Mouse (Mus musculus) embryonic fibroblast, embryonic 13.5 days (primary cell): ENCODE results near the gene Sgpp1. TPM values are rescaled to one million over a fixed set of nuclear protein-coding genes. Genes with fewer than 3 reads are reported as not detected.
A peak's percentile ranks its signal among the peaks of the same experiment; 100 is the strongest.
"Not testable (repeated sequence)": the region's sequence is repeated elsewhere in the genome, so short reads cannot be mapped to it uniquely, and the experiment has no call there.

Experiments used
- H3K27ac ChIP-seq: 2 replicates; pipeline ENCODE4 v1.5.1; 2012; ENCODE audit warnings: low read length, control low read depth, inconsistent platforms; ENCODE audit not compliant: insufficient read depth
- H3K4me1 ChIP-seq: 2 replicates; pipeline ENCODE4 v1.6.1; 2011; ENCODE audit warnings: low read length; ENCODE audit not compliant: control insufficient read depth, insufficient read depth
- H3K4me3 ChIP-seq: 2 replicates; pipeline ENCODE4 v1.5.1; 2011; ENCODE audit warnings: mild to moderate bottlenecking, control low read depth, low read length; ENCODE audit not compliant: insufficient read depth
- CTCF ChIP-seq: IDR thresholded peaks from 2 replicates; pipeline ENCODE4 v1.5.1; 2011; ENCODE audit warnings: mild to moderate bottlenecking, control low read depth, low read length, moderate library complexity, borderline replicate concordance; ENCODE audit not compliant: insufficient read depth
- POLR2A ChIP-seq: IDR thresholded peaks from 2 replicates; pipeline ENCODE4 v1.6.1; 2011; ENCODE audit warnings: low read depth, mild to moderate bottlenecking, control low read depth, low read length, moderate library complexity
- polyA plus RNA-seq: library from polyadenylated mRNA; stranded (reverse); fragments of >200 nt; gene quantifications from 2 replicates; pipeline ENCODE4 v1.2.4, GENCODE M21; 2011; ENCODE audit warnings: low read depth; ENCODE audit not compliant: missing spikeins, insufficient read length

Gene Sgpp1
- polyA plus RNA-seq, 1 experiment: 27.9 TPM

DNA sequence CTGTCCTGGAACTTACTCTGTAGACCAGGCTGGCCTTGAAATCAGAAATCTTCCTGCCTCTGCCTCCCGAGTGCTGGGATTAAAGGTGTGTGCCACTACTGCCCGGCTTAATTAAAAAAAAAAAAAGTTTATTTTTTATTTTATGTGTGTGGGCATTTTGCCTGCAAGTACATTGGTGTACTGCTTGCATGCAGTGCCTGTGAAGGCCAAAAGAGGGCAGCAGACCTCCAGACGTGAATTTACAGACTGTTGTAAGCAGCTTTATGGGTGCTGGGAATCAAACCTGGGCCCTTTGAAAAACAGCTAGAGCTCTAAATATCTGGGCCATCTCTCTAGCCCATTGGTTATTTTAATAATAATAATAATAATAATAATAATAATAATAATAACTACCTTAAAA lies 36.8 kb downstream of the Sgpp1 start:
- Histone ChIP-seq H3K4me3 (no peak overlapping the region), H3K27ac (no peak overlapping the region), H3K4me1 (peaks cover 4% of the 10 kb centered on the region)
- no peak for TF ChIP-seq CTCF
- TF ChIP-seq POLR2A: no peak

DNA sequence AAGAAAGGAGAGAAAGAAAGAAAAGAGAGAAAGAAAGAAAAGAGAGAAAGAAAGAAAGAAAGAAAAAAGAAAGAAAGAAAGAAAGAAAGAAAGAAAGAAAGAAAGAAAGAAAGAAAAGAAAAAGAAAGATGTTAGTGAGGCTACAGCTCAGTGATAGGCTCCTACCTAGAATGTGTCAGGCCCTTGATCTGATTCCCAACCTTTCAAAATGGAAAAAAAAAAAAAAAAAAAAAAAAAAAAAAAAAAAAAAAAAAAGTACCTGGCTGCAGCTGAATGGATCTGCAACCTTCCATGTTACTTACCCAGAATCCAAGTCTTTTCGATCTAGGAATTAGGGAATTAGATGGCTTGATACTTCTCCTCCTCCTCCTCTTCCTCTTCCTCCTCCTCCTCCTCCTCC lies 39.7 kb downstream of the Sgpp1 start:
- H3K27ac ChIP-seq, H3K4me1 ChIP-seq, H3K4me3 ChIP-seq: not testable (repeated sequence)

DNA sequence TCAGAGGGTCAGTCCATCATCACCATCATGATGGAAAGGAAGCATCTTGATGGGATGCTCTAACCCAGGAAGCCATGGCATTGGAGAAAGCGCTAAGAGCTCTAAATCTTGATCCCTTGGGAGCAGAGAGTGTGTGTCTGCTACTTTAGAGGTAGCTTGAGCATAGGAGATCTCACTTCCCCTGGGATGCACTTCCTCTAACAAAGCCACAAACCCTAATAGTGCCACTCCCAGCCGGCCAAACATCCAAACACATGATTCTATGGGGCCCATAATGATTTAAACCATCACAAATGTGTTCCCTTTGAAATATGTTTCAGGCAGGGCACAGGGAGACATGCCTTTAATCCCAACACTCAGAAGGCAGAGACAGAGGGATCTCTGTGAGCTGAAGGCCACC lies 46.5 kb downstream of the Sgpp1 start:
- no peak overlapping the region for H3K27ac ChIP-seq
- H3K4me1 ChIP-seq: no peaks in the 10 kb centered on the region
- no peak for TF ChIP-seq CTCF
- TF ChIP-seq POLR2A: no peak
- no peak overlapping the region for H3K4me3 ChIP-seq

DNA sequence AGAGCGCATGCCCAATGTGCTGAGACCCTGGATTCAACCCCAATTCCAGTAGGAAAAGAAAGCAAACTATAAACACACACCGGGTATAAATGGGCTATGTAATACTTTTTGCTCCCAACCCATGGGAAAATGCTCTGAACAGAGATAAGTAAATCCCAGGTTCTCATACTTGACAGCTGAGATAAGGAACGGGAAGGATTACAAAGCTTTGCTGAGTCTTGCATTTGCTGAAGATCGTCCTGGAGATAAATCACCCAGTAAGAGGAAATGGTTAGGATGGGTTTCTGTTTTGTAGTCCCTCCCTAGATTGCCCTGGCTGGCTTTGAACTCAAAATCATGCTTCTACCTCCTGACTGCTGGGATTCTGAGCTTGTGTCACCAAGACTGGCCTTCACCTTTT lies 48.2 kb downstream of the Sgpp1 start:
- Histone ChIP-seq H3K4me3 (no peak overlapping the region), H3K4me1 (no peaks in the 10 kb centered on the region), H3K27ac (no peak overlapping the region)
- TF ChIP-seq POLR2A (no peak), CTCF (no peak)

DNA sequence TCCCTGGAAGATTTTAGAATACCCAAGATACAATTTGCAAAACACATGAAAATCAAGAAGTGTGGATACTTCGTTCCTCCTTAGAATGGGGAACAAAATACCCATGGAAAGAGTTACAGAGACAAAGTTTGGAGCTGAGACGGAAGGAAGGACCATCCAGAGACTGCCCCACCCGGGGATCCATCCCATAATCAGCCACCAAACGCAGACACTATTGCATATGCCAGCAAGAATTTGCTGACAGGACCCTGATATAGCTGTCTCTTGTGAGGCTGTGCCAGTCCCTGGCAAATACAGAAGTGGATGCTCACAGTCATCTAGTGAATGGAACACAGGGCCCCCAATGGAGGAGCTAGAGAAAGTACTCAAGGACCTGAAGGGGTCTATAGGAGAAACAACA lies 51.5 kb downstream of the Sgpp1 start:
- H3K4me1 ChIP-seq, H3K27ac ChIP-seq, H3K4me3 ChIP-seq: not testable (repeated sequence)

DNA sequence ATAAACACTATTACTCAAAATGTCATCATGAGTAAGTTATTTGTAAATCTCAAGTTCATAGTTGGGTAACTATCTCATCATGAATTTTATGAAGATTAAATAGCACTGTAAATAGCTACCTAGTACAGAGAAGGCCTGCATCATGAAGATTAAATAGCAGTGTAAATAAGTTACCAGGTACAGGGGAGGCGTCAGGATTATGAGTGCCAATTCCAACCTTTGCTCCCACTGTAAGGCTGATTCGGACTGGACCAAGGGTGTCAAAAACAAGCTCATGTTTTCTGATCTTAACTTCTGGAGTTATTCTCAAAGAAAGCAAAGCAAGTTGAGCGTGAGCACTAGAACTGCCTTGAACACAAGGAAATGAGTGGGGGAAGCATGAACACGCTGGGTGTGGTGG lies 51.9 kb downstream of the Sgpp1 start:
- H3K27ac ChIP-seq: no peak overlapping the region
- no peaks in the 10 kb centered on the region for H3K4me1 ChIP-seq
- H3K4me3 ChIP-seq: no peak overlapping the region
- TF ChIP-seq CTCF (no peak), POLR2A (no peak)

DNA sequence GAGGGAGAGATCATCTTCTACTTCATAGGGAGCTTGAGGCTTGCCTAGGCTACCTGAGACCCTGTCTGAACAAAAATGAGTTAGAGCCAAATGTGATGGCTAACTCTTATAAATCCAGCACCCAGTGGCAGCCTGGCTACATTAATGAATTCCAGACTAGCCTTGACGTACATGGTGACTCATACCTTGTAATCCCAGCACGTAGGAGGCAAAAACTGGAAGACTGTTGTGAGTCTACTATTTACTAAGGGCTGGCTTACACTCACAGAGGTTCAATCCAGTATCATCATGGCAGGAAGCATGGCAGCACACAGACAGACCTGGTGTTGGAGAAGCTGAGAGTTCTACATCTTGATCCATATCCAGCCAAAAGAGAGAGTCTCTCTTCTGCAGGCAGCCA lies 52.7 kb downstream of the Sgpp1 start:
- Histone ChIP-seq H3K4me3 (no peak overlapping the region), H3K4me1 (no peaks in the 10 kb centered on the region)
- no peak for TF ChIP-seq CTCF
- TF ChIP-seq POLR2A: no peak

DNA sequence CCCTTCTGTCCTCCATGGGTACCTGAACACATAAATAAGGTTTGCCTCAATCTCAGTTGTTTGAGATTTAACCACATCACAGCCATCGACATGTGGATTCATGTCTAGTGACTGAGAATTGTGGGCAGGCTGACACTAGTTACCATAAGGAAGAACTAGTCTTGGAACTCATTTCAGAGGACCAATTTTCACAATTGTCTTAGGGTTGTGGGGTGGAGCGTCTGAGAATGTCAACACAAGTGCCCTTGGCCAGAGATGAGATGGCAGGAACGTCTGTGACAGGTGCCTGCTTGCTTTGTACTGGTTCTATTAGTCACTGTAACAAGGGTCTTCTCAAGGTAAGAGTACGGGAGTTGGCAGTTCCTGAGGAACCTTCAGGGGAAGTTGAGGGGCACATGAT lies 54.4 kb downstream of the Sgpp1 start:
- no peaks in the 10 kb centered on the region for H3K4me1 ChIP-seq
- no peak for TF ChIP-seq CTCF
- TF ChIP-seq POLR2A: no peak
- no peak overlapping the region for H3K4me3 ChIP-seq
- H3K27ac ChIP-seq: no peak overlapping the region

More for the DNA sequence above, 52.7 kb downstream of the Sgpp1 start:
- H3K27ac ChIP-seq: peak overlapping the region; percentile 45; the same call in 1 of the 2 replicates

DNA sequence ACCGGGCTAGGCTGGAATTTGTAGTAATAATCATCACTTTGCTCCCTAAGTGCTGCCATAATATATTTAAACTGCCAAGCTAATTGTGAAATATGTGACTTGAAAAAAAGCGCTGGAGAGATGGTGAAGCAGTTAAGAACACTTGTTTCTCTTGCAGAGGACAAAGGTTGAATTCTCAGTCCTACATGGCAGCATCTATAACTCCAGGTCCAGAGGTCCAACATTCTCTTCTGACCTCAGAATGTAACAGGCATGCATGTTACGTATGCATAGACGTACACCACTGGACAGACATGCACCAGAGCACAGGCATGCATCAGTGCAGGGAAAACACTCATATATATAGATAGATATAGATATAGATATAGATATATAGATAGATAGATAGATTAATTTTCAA lies 57.1 kb downstream of the Sgpp1 start:
- Histone ChIP-seq H3K4me3 (no peak overlapping the region), H3K4me1 (no peaks in the 10 kb centered on the region), H3K27ac (no peak overlapping the region)
- TF ChIP-seq CTCF: no peak
- no peak for TF ChIP-seq POLR2A

DNA sequence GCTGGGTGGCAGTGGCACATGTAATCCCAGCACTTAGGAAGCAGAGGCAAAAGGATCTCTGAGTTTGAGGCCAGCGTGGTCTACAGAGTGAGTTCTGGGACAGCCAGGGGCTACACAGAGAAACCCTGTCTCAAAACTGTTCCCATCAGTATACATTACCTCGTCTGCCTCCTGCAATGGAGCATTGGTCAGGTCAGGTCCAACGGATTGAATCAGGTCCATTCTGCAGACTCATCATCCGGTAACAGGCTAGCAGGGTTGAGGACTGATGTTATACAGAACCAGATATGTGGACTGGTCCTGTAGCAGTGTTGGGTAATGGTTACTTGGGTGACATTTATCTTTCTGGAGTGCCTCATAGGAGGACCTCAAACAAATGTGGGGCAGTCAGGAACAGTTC lies 62.9 kb downstream of the Sgpp1 start:
- H3K4me3 ChIP-seq: no peak overlapping the region
- H3K27ac ChIP-seq: no peak overlapping the region
- H3K4me1 ChIP-seq: 0 out of 2 replicates have a peak, but pooled peaks cover 5% of the 10 kb centered on the region
- TF ChIP-seq POLR2A (no peak), CTCF (no peak)

DNA sequence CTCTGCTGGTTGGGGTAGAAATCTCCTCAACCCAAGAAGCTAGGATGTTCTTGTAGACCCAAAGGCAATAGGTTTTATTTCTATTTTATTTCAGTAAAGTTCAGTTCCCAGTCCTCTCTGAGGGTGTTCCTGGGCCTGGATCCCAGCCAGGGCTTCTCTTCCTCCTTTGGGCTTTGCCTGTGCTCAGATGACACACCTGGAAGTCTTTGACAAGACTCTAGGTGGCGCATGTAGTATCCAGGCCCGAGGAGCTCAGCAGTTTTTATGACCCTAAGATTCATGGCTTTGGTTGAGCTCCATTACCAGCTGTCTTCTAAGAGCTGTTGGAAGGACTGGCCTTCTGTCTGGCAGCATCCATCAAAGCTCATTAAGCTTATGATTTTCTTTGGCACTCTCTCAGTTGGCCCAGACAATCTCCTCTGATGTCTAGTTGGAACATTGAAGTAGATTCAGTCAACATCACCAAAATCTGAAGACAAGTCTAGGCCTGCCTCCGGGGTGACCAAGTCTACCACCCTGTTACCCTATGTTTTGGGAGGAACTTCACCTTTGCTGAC lies 63.7 kb downstream of the Sgpp1 start:
- Histone ChIP-seq H3K27ac (no peak overlapping the region), H3K4me3 (no peak overlapping the region), H3K4me1 (0 out of 2 replicates have a peak, but pooled peaks cover 5% of the 10 kb centered on the region)
- TF ChIP-seq CTCF (no peak), POLR2A (no peak)
